Mouse (Mus musculus) kidney, embryonic 15.5 days (tissue): ENCODE measurements around the gene Lrrc3b. TPM values are rescaled to one million over a fixed set of nuclear protein-coding genes. Genes with fewer than 3 reads are reported as not detected.

Experiments
- ATAC-seq: fragments of 200-750 bp; cut with Nextera tagmentation; replicated peaks from 2 replicates; pipeline ENCODE4 v1.8.0; 2017; ENCODE audit warnings: moderate TSS enrichment; ENCODE audit not compliant: low FRiP score
- H3K27ac ChIP-seq: fragments of 300-500 bp; sonication (generic); 2 replicates; pipeline ENCODE4 v1.5.1; 2015; ENCODE audit warnings: mild to moderate bottlenecking, inconsistent platforms
- H3K27me3 ChIP-seq: fragments of 300-500 bp; sonication (generic); 2 replicates; pipeline ENCODE4 v1.6.1; 2015; ENCODE audit warnings: inconsistent platforms
- H3K36me3 ChIP-seq: fragments of 300-500 bp; sonication (generic); 2 replicates; pipeline ENCODE4 v1.6.1; 2015; ENCODE audit warnings: inconsistent platforms
- H3K4me1 ChIP-seq: fragments of 300-500 bp; sonication (generic); 2 replicates; pipeline ENCODE4 v1.6.1; 2015; ENCODE audit warnings: inconsistent platforms
- H3K4me2 ChIP-seq: fragments of 300-500 bp; sonication (generic); 2 replicates; pipeline ENCODE4 v1.6.1; 2015; ENCODE audit warnings: moderate library complexity, mild to moderate bottlenecking, inconsistent platforms
- H3K4me3 ChIP-seq: fragments of 300-500 bp; sonication (generic); replicated peaks from 2 replicates; pipeline ENCODE4 v1.5.1; 2015; ENCODE audit warnings: mild to moderate bottlenecking, inconsistent platforms
- H3K9ac ChIP-seq: fragments of 300-500 bp; sonication (generic); 2 replicates; pipeline ENCODE4 v1.6.1; 2015; ENCODE audit warnings: mild to moderate bottlenecking, inconsistent platforms
- H3K9me3 ChIP-seq: fragments of 300-500 bp; sonication (generic); replicated peaks from 2 replicates; pipeline ENCODE4 v1.6.1; 2016; ENCODE audit warnings: inconsistent platforms
- WGBS: fragments of 180-500 bp; shearing (Covaris S2); methylation state at CpG from one replicate; pipeline ENCODE4 v1.1.7; 2015; ENCODE audit warnings: mixed read lengths; 5-methylcytosine and 5-hydroxymethylcytosine counted together
- polyA plus RNA-seq: library from polyadenylated mRNA; unstranded; fragments of >200 nt; fragmentation: Nextera tagmentation; extraction: Ambion mirVana; gene quantifications from 2 replicates; pipeline ENCODE4 v1.2.1, GENCODE M21; 2015

The Lrrc3b gene
- polyA plus RNA-seq, 1 experiment from 2014 or later, result 4.4 TPM

DNA sequence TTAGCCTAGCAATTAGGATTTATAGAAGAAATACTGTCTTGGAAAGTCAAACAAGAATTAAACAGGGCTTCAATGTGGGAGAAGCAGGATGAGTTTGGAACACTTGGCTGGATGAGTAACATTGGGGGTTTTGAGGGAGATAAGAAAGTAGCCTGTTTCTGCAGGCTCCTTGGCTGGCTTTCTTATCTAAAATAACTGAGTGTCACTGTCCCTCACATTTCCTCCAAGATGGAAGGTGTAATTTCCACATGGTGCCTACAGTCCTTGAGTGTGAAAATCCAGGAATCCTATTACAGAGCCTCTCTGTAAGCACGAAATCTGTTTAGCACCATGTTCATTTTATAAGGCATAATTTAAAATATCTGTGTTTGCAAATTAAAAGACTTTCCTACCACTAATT is 112.9 kb downstream of the Lrrc3b start:
- Histone ChIP-seq H3K4me2 (no peak overlapping the region), H3K36me3 (no peaks in the 10 kb centered on the region), H3K4me1 (no peaks in the 10 kb centered on the region), H3K27me3 (no peaks in the 10 kb centered on the region), H3K27ac (no peak overlapping the region), H3K9ac (no peak overlapping the region), H3K9me3 (no peaks in the 10 kb centered on the region), H3K4me3 (no peak overlapping the region)
- ATAC-seq, result no peak
- WGBS, result 71% methylated on average over 1 of the region's 1 CpGs

- no peak overlapping the region for H3K4me2 ChIP-seq
- no peaks in the 10 kb centered on the region for H3K4me1 ChIP-seq
- no peak overlapping the region for H3K9ac ChIP-seq
- H3K27me3 ChIP-seq, result no peaks in the 10 kb centered on the region
- no peaks in the 10 kb centered on the region for H3K9me3 ChIP-seq
- no peak overlapping the region for H3K4me3 ChIP-seq
- H3K27ac ChIP-seq, result no peak overlapping the region
- ATAC-seq, result no peak
- no peaks in the 10 kb centered on the region for H3K36me3 ChIP-seq
- 89% methylated on average over 9 of the region's 9 CpGs for WGBS
Observed at GRCm38 (mm10) chr14:15322441-15323123, 116.2 kb downstream of the Lrrc3b start.

DNA sequence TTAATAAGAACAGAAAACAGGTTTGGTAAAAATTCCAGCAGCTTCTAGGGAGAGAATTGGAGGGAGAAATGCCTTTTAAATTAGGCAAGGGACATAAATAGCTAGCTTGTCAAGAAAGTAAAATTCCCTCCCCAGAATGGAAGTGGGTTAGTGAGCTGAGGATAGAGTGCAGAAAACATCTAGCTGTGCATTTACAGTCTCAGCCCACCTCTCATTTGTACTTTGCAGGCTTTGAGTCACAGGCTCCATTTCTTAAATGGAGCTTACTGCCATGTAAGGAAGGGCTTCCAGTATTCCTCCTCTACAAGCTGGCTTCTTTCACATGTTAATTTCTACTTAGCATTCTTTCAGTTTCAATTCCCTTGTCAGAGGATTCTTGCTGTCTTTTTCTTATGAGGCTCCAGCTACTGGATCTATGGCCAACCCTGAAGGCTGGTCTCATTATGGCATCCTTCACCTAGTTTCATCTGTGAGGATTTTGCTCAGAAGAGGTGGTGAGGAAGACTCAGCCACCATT is 119.3 kb downstream of the Lrrc3b start:
- no peak for ATAC-seq
- Histone ChIP-seq H3K4me3 (no peak overlapping the region), H3K27ac (no peak overlapping the region), H3K27me3 (no peaks in the 10 kb centered on the region), H3K36me3 (no peaks in the 10 kb centered on the region), H3K9me3 (no peaks in the 10 kb centered on the region), H3K4me1 (no peaks in the 10 kb centered on the region), H3K9ac (no peak overlapping the region), H3K4me2 (no peak overlapping the region)

DNA sequence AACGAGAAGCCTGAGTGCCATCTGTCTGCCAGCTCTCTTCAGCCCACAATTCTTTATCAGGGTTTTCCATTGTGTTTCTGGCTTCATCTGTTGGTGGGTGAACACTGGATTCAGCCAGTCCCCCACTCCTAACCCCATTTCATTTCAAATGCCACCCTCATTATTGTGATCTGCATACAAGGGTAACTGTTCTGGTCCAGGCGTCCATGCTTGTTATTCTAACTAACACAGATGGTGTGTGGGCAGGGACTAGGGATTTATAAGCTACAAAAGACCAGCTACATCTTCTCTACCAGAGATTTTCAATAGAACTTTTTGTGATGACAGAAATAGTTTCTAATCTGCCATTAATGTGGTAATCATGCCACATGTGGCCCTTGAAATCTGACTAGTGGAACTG is 130.2 kb downstream of the Lrrc3b start:
- H3K27me3 ChIP-seq, result no peaks in the 10 kb centered on the region
- no peak overlapping the region for H3K27ac ChIP-seq
- no peak overlapping the region for H3K4me2 ChIP-seq
- H3K9ac ChIP-seq, result no peak overlapping the region
- WGBS, result 73% methylated on average over 2 of the region's 2 CpGs
- H3K4me1 ChIP-seq, result no peaks in the 10 kb centered on the region
- no peak for ATAC-seq
- no peaks in the 10 kb centered on the region for H3K36me3 ChIP-seq
- H3K9me3 ChIP-seq, result no peaks in the 10 kb centered on the region
- no peak overlapping the region for H3K4me3 ChIP-seq
